Mouse (Mus musculus) spleen, adult 18-20 months (tissue): ENCODE data around the gene Cd2ap.

Source experiments
- DNase-seq, 2 experiments: peaks; one replicate each; pipeline ENCODE4 v3.0.0; 2022; ENCODE audit warnings: mixed read lengths in 2 of 2

Gene Cd2ap

GRCm38 (mm10) chr17:42857506-42857905, 19.0 kb downstream of the Cd2ap start:
- DNase-seq = no peak

- DNase-seq = no peak
Measured at GRCm38 (mm10) chr17:42847108-42847507, 29.4 kb downstream of the Cd2ap start.

GRCm38 (mm10) chr17:42837193-42837592, 39.3 kb downstream of the Cd2ap start:
- DNase-seq = no peak

- no peak for DNase-seq
Measured at GRCm38 (mm10) chr17:42822787-42823186, 53.7 kb downstream of the Cd2ap start.

GRCm38 (mm10) chr17:42815374-42815773, 61.1 kb downstream of the Cd2ap start:
- DNase-seq = no peak

GRCm38 (mm10) chr17:42792412-42792975, 84.0 kb downstream of the Cd2ap start:
- DNase-seq = no peak

GRCm38 (mm10) chr17:42790787-42791186, 85.7 kb downstream of the Cd2ap start:
- no peak for DNase-seq

- no peak for DNase-seq
Measured at GRCm38 (mm10) chr17:42789723-42790122, 86.7 kb downstream of the Cd2ap start.

GRCm38 (mm10) chr17:42788686-42789453, 87.6 kb downstream of the Cd2ap start:
- no peak for DNase-seq

GRCm38 (mm10) chr17:42782156-42782757, 94.2 kb downstream of the Cd2ap start:
- peak; percentile 8 to 56 for DNase-seq

- no peak for DNase-seq
Measured at GRCm38 (mm10) chr17:42753791-42754190, 122.7 kb downstream of the Cd2ap start.

- DNase-seq = no peak
Measured at GRCm38 (mm10) chr17:42752173-42752572, 124.3 kb downstream of the Cd2ap start.

GRCm38 (mm10) chr17:42745657-42746420, 130.6 kb downstream of the Cd2ap start:
- no peak for DNase-seq
